Mouse (Mus musculus) stomach, embryonic 14.5 days (tissue): ENCODE results near the gene Hs3st3a1. TPM values are rescaled to one million over a fixed set of nuclear protein-coding genes. Genes with fewer than 3 reads are reported as not detected.

ENCODE experiments used
- ATAC-seq: fragments of 200-750 bp; cut with Nextera tagmentation; 2 replicates; pipeline ENCODE4 v1.8.0; 2017; ENCODE audit warnings: low read depth, moderate TSS enrichment; ENCODE audit not compliant: insufficient number of reproducible peaks, insufficient read depth, low FRiP score
- H3K27ac ChIP-seq: fragments of 300-500 bp; sonication (generic); 2 replicates; pipeline ENCODE4 v1.5.1; 2014; ENCODE audit warnings: mild to moderate bottlenecking, low read length, moderate library complexity, mixed read lengths
- H3K27me3 ChIP-seq: fragments of 300-500 bp; sonication (generic); 2 replicates; pipeline ENCODE4 v1.6.1; 2014; ENCODE audit warnings: low read length, control low read depth, mixed read lengths; ENCODE audit not compliant: control insufficient read depth, insufficient read depth
- H3K36me3 ChIP-seq: fragments of 300-500 bp; sonication (generic); 2 replicates; pipeline ENCODE4 v1.6.1; 2014; ENCODE audit warnings: mild to moderate bottlenecking, control low read depth, low read length, moderate library complexity, mixed read lengths; ENCODE audit not compliant: control insufficient read depth, insufficient read depth
- H3K4me1 ChIP-seq: fragments of 300-500 bp; sonication (generic); 2 replicates; pipeline ENCODE4 v1.6.1; 2014; ENCODE audit warnings: low read length, control low read depth, mixed read lengths; ENCODE audit not compliant: control insufficient read depth, insufficient read depth
- H3K4me2 ChIP-seq: fragments of 300-500 bp; sonication (generic); replicated peaks from 2 replicates; pipeline ENCODE4 v1.6.1; 2014; ENCODE audit warnings: low read depth, low read length, control low read depth
- H3K4me3 ChIP-seq: fragments of 300-500 bp; sonication (generic); 2 replicates; pipeline ENCODE4 v1.5.1; 2014; ENCODE audit warnings: low read depth, low read length, control low read depth
- H3K9ac ChIP-seq: fragments of 300-500 bp; sonication (generic); replicated peaks from 2 replicates; pipeline ENCODE4 v1.6.1; 2014; ENCODE audit warnings: low read depth, mild to moderate bottlenecking, control low read depth, low read length, moderate library complexity, mixed read lengths
- H3K9me3 ChIP-seq: fragments of 300-500 bp; sonication (generic); 2 replicates; pipeline ENCODE4 v1.6.1; 2016; ENCODE audit warnings: low read depth, low read length, control low read depth; ENCODE audit not compliant: control insufficient read depth
- WGBS: fragments of 180-500 bp; shearing (Covaris S2); extraction: QIAGEN DNeasy Blood & Tissue Kit; methylation state at CpG from one replicate; pipeline ENCODE4 v1.1.7; 2014; 5-methylcytosine and 5-hydroxymethylcytosine counted together
- polyA plus RNA-seq: library from polyadenylated mRNA; unstranded; fragments of >200 nt; fragmentation: Nextera tagmentation; extraction: Ambion mirVana; gene quantifications from 2 replicates; pipeline ENCODE4 v1.2.1, GENCODE M21; 2014

The Hs3st3a1 gene
- polyA plus RNA-seq, 1 experiment from 2014 or later: 3.2 TPM

- no peak for ATAC-seq
- Histone ChIP-seq H3K9ac (no peak overlapping the region), H3K4me2 (no peak overlapping the region), H3K4me1 (no peaks in the 10 kb centered on the region), H3K4me3 (no peak overlapping the region), H3K9me3 (no peaks in the 10 kb centered on the region), H3K36me3 (no peaks in the 10 kb centered on the region), H3K27ac (no peak overlapping the region), H3K27me3 (no peaks in the 10 kb centered on the region)
- WGBS: 75% methylated on average over 6 of the region's 6 CpGs
Observed at GRCm38 (mm10) chr11:64518146-64518841, 83.2 kb downstream of the Hs3st3a1 start.

- Histone ChIP-seq H3K36me3 (no peaks in the 10 kb centered on the region), H3K27ac (no peak overlapping the region), H3K9ac (no peak overlapping the region), H3K9me3 (no peaks in the 10 kb centered on the region), H3K4me2 (no peak overlapping the region), H3K27me3 (no peaks in the 10 kb centered on the region), H3K4me1 (no peaks in the 10 kb centered on the region), H3K4me3 (no peak overlapping the region)
- 93% methylated on average over 8 of the region's 8 CpGs for WGBS
- no peak for ATAC-seq
Observed at GRCm38 (mm10) chr11:64523993-64524570, 89.0 kb downstream of the Hs3st3a1 start.

GRCm38 (mm10) chr11:64537230-64537629 is 102.1 kb downstream of the Hs3st3a1 start:
- ATAC-seq: no peak
- 92% methylated on average over 3 of the region's 3 CpGs for WGBS

GRCm38 (mm10) chr11:64541866-64542265 is 106.7 kb downstream of the Hs3st3a1 start:
- Histone ChIP-seq H3K36me3 (no peaks in the 10 kb centered on the region), H3K4me1 (peaks cover 10% of the 10 kb centered on the region; the same call in 1 of the 2 replicates), H3K27me3 (no peaks in the 10 kb centered on the region), H3K9me3 (no peaks in the 10 kb centered on the region), H3K27ac (no peak overlapping the region), H3K4me3 (no peak overlapping the region), H3K4me2 (no peak overlapping the region), H3K9ac (no peak overlapping the region)
- ATAC-seq: no peak
- WGBS: 87% methylated on average over 9 of the region's 9 CpGs

More at GRCm38 (mm10) chr11:64537230-64537629, 102.1 kb downstream of the Hs3st3a1 start:
- H3K4me2 ChIP-seq: no peak overlapping the region
- H3K36me3 ChIP-seq: no peaks in the 10 kb centered on the region
- H3K4me3 ChIP-seq: no peak overlapping the region
- H3K27ac ChIP-seq: no peak overlapping the region
- no peaks in the 10 kb centered on the region for H3K9me3 ChIP-seq
- no peaks in the 10 kb centered on the region for H3K4me1 ChIP-seq
- H3K9ac ChIP-seq: no peak overlapping the region
- no peaks in the 10 kb centered on the region for H3K27me3 ChIP-seq

GRCm38 (mm10) chr11:64542335-64542734 is 107.2 kb downstream of the Hs3st3a1 start:
- Histone ChIP-seq H3K27ac (no peak overlapping the region), H3K4me3 (no peak overlapping the region), H3K4me2 (no peak overlapping the region), H3K4me1 (peaks cover 10% of the 10 kb centered on the region; the same call in 1 of the 2 replicates), H3K36me3 (no peaks in the 10 kb centered on the region), H3K9me3 (no peaks in the 10 kb centered on the region), H3K27me3 (no peaks in the 10 kb centered on the region), H3K9ac (no peak overlapping the region)
- 37% methylated on average over 6 of the region's 6 CpGs for WGBS
- peak; percentile 56 for ATAC-seq

- no peaks in the 10 kb centered on the region for H3K9me3 ChIP-seq
- H3K4me1 ChIP-seq: peaks cover 10% of the 10 kb centered on the region; the same call in 1 of the 2 replicates
- no peak overlapping the region for H3K4me2 ChIP-seq
- H3K27me3 ChIP-seq: no peaks in the 10 kb centered on the region
- no peaks in the 10 kb centered on the region for H3K36me3 ChIP-seq
- no peak for ATAC-seq
- H3K9ac ChIP-seq: no peak overlapping the region
- H3K4me3 ChIP-seq: no peak overlapping the region
- 46% methylated on average over 9 of the region's 9 CpGs for WGBS
- no peak overlapping the region for H3K27ac ChIP-seq
Observed at GRCm38 (mm10) chr11:64543181-64543641, 108.1 kb downstream of the Hs3st3a1 start.

- Histone ChIP-seq H3K27ac (no peak overlapping the region), H3K4me2 (no peak overlapping the region), H3K4me1 (peaks cover 10% of the 10 kb centered on the region; the same call in 1 of the 2 replicates), H3K9me3 (no peaks in the 10 kb centered on the region), H3K9ac (no peak overlapping the region), H3K36me3 (no peaks in the 10 kb centered on the region), H3K4me3 (no peak overlapping the region), H3K27me3 (no peaks in the 10 kb centered on the region)
- WGBS: 28% methylated on average over 5 of the region's 5 CpGs
- ATAC-seq: no peak
Observed at GRCm38 (mm10) chr11:64544236-64544635, 109.1 kb downstream of the Hs3st3a1 start.

- Histone ChIP-seq H3K27ac (no peak overlapping the region), H3K4me3 (no peak overlapping the region), H3K4me2 (no peak overlapping the region), H3K27me3 (no peaks in the 10 kb centered on the region), H3K4me1 (0 out of 2 replicates have a peak, but pooled peaks cover 2% of the 10 kb centered on the region), H3K9me3 (no peaks in the 10 kb centered on the region), H3K36me3 (no peaks in the 10 kb centered on the region), H3K9ac (no peak overlapping the region)
- WGBS: 41% methylated on average over 7 of the region's 7 CpGs
- no peak for ATAC-seq
Observed at GRCm38 (mm10) chr11:64549380-64549779, 114.2 kb downstream of the Hs3st3a1 start.
